In the genomic region with DNA sequence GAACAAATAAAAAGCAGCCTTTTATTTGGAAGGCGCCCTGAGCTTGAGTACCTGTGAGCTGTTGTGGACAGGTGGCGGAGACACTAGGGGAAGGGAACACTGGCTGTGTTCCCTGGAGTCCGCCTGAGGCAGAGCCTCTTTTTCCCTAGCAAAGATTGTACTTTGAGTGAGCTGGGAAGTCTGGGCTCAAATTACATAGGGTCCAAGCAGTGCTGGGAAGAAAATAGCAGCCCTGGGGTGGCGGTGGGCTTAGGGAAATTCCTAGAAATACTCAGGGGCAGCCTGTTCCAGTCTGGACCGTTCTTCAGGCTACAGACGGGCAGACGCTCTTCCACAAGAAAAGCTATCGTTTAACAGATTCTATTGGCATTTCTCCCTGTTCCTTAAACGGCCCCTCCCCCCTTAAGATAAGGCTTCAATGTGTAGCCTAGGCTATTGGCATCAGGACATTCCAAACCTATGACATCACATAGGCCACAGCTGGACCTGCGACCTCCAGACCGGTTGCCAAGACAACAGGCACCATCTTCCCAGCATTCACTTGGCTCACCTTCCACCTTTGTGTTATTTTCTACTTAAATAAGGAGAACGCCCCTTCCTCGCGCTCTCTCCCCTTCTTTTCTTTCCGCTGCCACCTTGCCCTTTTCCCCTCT, we compare ENCODE assay signal across 8 mouse cellular contexts. TPM values are rescaled to one million over a fixed set of nuclear protein-coding genes. Genes with fewer than 3 reads are reported as not detected.
DNase-seq lines count a peak whose midpoint lies in the region; ATAC-seq lines count a peak whose summit lies in the region.

No protein-coding gene starts in this region.

- peak; percentile 68 for ATAC-seq in heart, embryonic 16.5 days (replicated peaks; ENCODE audit: extremely low read depth, insufficient read depth, low FRiP score)
- peak; percentile 90 for ATAC-seq in midbrain, embryonic 12.5 days (ENCODE audit: low FRiP score, low read depth)

- H3K36me3 ChIP-seq in heart, embryonic 16.5 days (ENCODE audit: control insufficient read depth, insufficient read depth): no peaks in the 10 kb centered on the region
- H3K36me3 ChIP-seq in midbrain, embryonic 12.5 days: peaks cover 10% of the 10 kb centered on the region

- WGBS in heart, embryonic 16.5 days: 4% methylated on average over 15 of the region's 15 CpGs
- WGBS in midbrain, embryonic 12.5 days: 2% methylated on average over 15 of the region's 15 CpGs

- peak overlapping the region; percentile 91 for H3K4me2 ChIP-seq in heart, embryonic 16.5 days (ENCODE audit: low read depth, low read length)
- peak overlapping the region; percentile 77 for H3K4me2 ChIP-seq in midbrain, embryonic 12.5 days (replicated peaks)

- no peaks in the 10 kb centered on the region for H3K27me3 ChIP-seq in heart, embryonic 16.5 days (ENCODE audit: control insufficient read depth, insufficient read depth, low read length)
- no peaks in the 10 kb centered on the region for H3K27me3 ChIP-seq in midbrain, embryonic 12.5 days

- peak overlapping the region; percentile 71 for H3K27ac ChIP-seq in heart, embryonic 16.5 days (ENCODE audit: low read length)
- H3K27ac ChIP-seq in midbrain, embryonic 12.5 days (replicated peaks): peak overlapping the region; percentile 90

- peak; percentile 77 to 82 for DNase-seq in cerebellum, postnatal 10 days
- DNase-seq in cerebellum, adult 11 months: no peak
- peak; percentile 56 to 63 for DNase-seq in adrenal gland, postnatal 36 days
- peak; percentile 53 to 76 for DNase-seq in kidney, postnatal 36 days
- no peak for DNase-seq in urinary bladder, adult 2 months (ENCODE audit: low spot score)
- no peak for DNase-seq in left cerebral cortex, adult 18-20 months (ENCODE audit: low spot score in 2 of 2)

- peaks cover 14% of the 10 kb centered on the region for H3K4me1 ChIP-seq in heart, embryonic 16.5 days (ENCODE audit: control insufficient read depth, insufficient read depth, low read length)
- peaks cover 15% of the 10 kb centered on the region for H3K4me1 ChIP-seq in midbrain, embryonic 12.5 days

- H3K9ac ChIP-seq in heart, embryonic 16.5 days (ENCODE audit: low read length): peak overlapping the region; percentile 73
- peak overlapping the region; percentile 68 for H3K9ac ChIP-seq in midbrain, embryonic 12.5 days (replicated peaks)

- H3K4me3 ChIP-seq in heart, embryonic 16.5 days (ENCODE audit: low read length): peak overlapping the region; percentile 58
- peak overlapping the region; percentile 65 for H3K4me3 ChIP-seq in midbrain, embryonic 12.5 days

- H3K9me3 ChIP-seq in heart, embryonic 16.5 days (replicated peaks; ENCODE audit: control insufficient read depth, low read length): no peaks in the 10 kb centered on the region
- H3K9me3 ChIP-seq in midbrain, embryonic 12.5 days: no peaks in the 10 kb centered on the region

RNA-seq across cellular contexts. Expression of a gene that starts 31.3 kb away (rescaled TPM):
- 1,000 to 10,000 TPM; 6,718 to 6,967 TPM for total RNA-seq in adrenal gland, postnatal 36 days (2021)
- polyA plus RNA-seq in heart, embryonic 16.5 days (2015; fragmentation: Nextera tagmentation; extraction: Ambion mirVana): 3,112 and 3,297 TPM in 2 replicates
- polyA plus RNA-seq in midbrain, embryonic 12.5 days (2016; fragmentation: Nextera tagmentation; extraction: Ambion mirVana): 3,350 and 3,406 TPM in 2 replicates
- polyA plus RNA-seq in urinary bladder, adult 2 months (2012; rRNA removed): 7,337 and 9,833 TPM in 2 replicates
- total RNA-seq in left cerebral cortex, adult 18-20 months (2021): 1,000 to 10,000 TPM; 2,328 to 2,361 TPM

Comparison
In these comparisons a context has a peak if more than half of its experiments do, and no peak if none do; other contexts are left out.
1. DNase-seq: peak in cerebellum, postnatal 10 days (2 of 2), adrenal gland, postnatal 36 days (2 of 2) and kidney, postnatal 36 days (2 of 2); none in cerebellum, adult 11 months (single experiment), urinary bladder, adult 2 months (single experiment) and left cerebral cortex, adult 18-20 months (0 of 2).